Mouse (Mus musculus) embryonic facial prominence, embryonic 14.5 days (tissue): ENCODE measurements at regions not wholly inside any gene's neighbourhood (a gene's known extent, or its start where the extent isn't known, plus 50 kb on each side); places are given as distances from the start of the nearest gene placed in this dataset.

Experiments
- ATAC-seq: fragments of 200-750 bp; cut with Nextera tagmentation; 2 replicates; pipeline ENCODE4 v1.8.0; 2017; ENCODE audit warnings: low read depth, moderate number of reproducible peaks, moderate TSS enrichment
- DNase-seq: peaks from one replicate; pipeline ENCODE4 v3.0.0-alpha.2; 2015; ENCODE audit warnings: low spot score
- H3K27ac ChIP-seq: fragments of 300-500 bp; sonication (generic); replicated peaks from 2 replicates; pipeline ENCODE4 v1.5.1; 2014; ENCODE audit warnings: low read depth, mild to moderate bottlenecking, low read length, moderate library complexity
- H3K27me3 ChIP-seq: fragments of 300-500 bp; sonication (generic); replicated peaks from 2 replicates; pipeline ENCODE4 v1.6.1; 2014; ENCODE audit warnings: low read length; ENCODE audit not compliant: control insufficient read depth, insufficient read depth
- H3K36me3 ChIP-seq: fragments of 300-500 bp; sonication (generic); 2 replicates; pipeline ENCODE4 v1.6.1; 2014; ENCODE audit warnings: low read length, mixed read lengths; ENCODE audit not compliant: control insufficient read depth, insufficient read depth
- H3K4me1 ChIP-seq: fragments of 300-500 bp; sonication (generic); 2 replicates; pipeline ENCODE4 v1.6.1; 2014; ENCODE audit warnings: antibody characterized with exemption, low read length; ENCODE audit not compliant: control insufficient read depth, insufficient read depth
- H3K4me2 ChIP-seq: fragments of 300-500 bp; sonication (generic); 2 replicates; pipeline ENCODE4 v1.6.1; 2014; ENCODE audit warnings: low read depth, mild to moderate bottlenecking, low read length, moderate library complexity, mixed read lengths
- H3K4me3 ChIP-seq: fragments of 300-500 bp; sonication (generic); 2 replicates; pipeline ENCODE4 v1.5.1; 2014; ENCODE audit warnings: low read depth, mild to moderate bottlenecking, low read length
- H3K9ac ChIP-seq: fragments of 300-500 bp; sonication (generic); 2 replicates; pipeline ENCODE4 v1.6.1; 2014; ENCODE audit warnings: low read depth, mild to moderate bottlenecking, low read length, moderate library complexity, mixed read lengths
- H3K9me3 ChIP-seq: fragments of 300-500 bp; sonication (generic); 2 replicates; pipeline ENCODE4 v1.6.1; 2016; ENCODE audit warnings: low read length; ENCODE audit not compliant: control insufficient read depth
- WGBS: fragments of 180-500 bp; shearing (Covaris S2); extraction: QIAGEN DNeasy Blood & Tissue Kit; methylation state at CpG from one replicate; pipeline ENCODE4 v1.1.7; 2014; 5-methylcytosine and 5-hydroxymethylcytosine counted together

DNA sequence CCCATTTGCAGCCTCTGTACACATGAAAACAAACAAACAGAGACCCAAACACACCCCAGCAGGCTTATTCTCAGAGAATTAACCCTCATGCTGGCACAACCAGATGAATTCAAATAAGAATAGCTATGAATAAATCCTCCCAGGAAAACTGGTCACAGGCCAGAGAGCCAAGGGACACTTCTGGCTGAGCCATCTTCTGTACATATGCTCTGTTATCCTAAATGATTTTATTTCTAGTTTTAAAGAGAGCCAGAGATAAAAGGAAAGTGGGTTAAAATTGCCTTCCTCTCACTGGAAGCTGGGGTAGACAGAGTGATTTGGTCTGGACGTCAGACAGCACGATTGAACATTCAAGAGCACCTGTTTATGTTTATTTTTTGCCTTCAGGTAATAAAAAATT is 190.4 kb downstream of the Satb1 start:
- Histone ChIP-seq H3K4me3 (no peak overlapping the region), H3K9ac (no peak overlapping the region), H3K9me3 (no peaks in the 10 kb centered on the region), H3K4me2 (no peak overlapping the region), H3K36me3 (no peaks in the 10 kb centered on the region), H3K27ac (no peak overlapping the region), H3K27me3 (no peaks in the 10 kb centered on the region), H3K4me1 (no peaks in the 10 kb centered on the region)
- DNase-seq, result no peak
- WGBS, result 39% methylated on average over 2 of the region's 2 CpGs
- no peak for ATAC-seq

DNA sequence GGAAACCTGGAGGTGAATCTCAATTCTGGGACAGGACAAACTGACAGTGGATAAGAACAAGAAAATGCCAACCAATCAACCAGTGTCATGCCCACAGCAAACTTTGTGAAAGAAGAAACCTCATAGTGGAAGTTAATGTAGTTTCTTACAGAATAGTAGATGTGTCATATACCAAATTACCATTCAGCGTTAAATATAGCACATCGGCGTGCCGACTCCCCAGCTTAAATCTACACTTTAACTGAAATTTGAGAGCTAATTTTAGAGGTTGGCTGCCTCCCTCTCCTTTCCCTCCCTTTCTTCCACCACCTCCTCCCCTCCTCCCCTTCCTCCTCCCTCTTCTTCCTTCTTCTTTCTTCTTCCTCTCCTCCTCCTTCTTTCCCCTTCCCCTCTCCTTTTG is 197.2 kb downstream of the Satb1 start:
- H3K9ac ChIP-seq, result no peak overlapping the region
- 81% methylated on average over 4 of the region's 4 CpGs for WGBS
- no peaks in the 10 kb centered on the region for H3K9me3 ChIP-seq

DNA sequence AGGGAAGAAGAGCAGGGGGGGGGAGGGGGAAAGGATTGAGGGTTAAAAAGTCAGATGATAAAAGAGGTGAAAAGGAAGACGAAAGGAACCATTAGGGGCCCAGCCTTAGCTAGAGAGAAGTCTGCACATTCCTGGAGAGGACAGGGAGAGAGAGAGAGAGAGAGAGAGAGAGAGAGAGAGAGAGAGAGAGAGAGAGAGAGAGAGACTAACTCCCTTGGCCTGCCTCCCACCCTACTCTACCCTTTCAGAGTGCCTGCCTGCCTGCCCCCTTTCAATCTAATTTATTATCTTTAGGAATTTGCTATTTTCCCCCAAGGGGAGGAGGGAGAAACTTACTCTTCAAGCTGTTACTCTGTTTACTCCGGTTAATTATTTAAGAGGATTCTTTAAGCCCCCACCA is 201.5 kb downstream of the Satb1 start:
- no peaks in the 10 kb centered on the region for H3K36me3 ChIP-seq
- ATAC-seq (no peak), DNase-seq (no peak)
- H3K9me3 ChIP-seq, result no peaks in the 10 kb centered on the region
- no peak overlapping the region for H3K27ac ChIP-seq
- no peak overlapping the region for H3K4me2 ChIP-seq
- H3K9ac ChIP-seq, result no peak overlapping the region
- no peaks in the 10 kb centered on the region for H3K4me1 ChIP-seq
- 55% methylated on average over 2 of the region's 2 CpGs for WGBS
- no peaks in the 10 kb centered on the region for H3K27me3 ChIP-seq
- no peak overlapping the region for H3K4me3 ChIP-seq

More for the DNA sequence above, 197.2 kb downstream of the Satb1 start:
- no peak overlapping the region for H3K27ac ChIP-seq
- no peak overlapping the region for H3K4me2 ChIP-seq
- H3K36me3 ChIP-seq, result no peaks in the 10 kb centered on the region
- DNase-seq, result no peak
- no peak for ATAC-seq
- H3K4me1 ChIP-seq, result no peaks in the 10 kb centered on the region
- no peaks in the 10 kb centered on the region for H3K27me3 ChIP-seq
- no peak overlapping the region for H3K4me3 ChIP-seq

DNA sequence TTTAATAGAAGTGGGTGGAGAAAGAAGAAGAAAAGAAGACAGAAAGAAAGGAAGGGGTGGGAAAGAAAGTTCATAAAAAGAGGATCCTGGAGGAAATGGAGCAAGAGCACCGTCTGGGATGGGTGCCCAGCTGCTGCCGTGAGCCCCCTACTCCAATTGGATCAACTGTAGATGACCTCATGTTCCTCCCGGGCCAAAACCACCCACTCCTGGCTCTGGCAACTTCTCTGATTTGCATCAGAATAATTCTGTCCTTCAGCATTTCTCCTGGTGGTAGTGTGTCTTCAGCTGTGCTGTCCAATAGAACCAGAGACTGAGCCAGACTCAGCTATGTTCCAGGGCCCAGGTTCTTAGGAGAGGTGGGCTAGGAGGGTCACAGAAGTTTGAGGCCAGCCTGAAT is 212.6 kb downstream of the Satb1 start:
- Histone ChIP-seq H3K9me3 (no peaks in the 10 kb centered on the region), H3K27me3 (no peaks in the 10 kb centered on the region), H3K27ac (no peak overlapping the region), H3K4me3 (no peak overlapping the region), H3K4me1 (no peaks in the 10 kb centered on the region), H3K4me2 (no peak overlapping the region), H3K9ac (no peak overlapping the region), H3K36me3 (no peaks in the 10 kb centered on the region)
- ATAC-seq, result no peak
- WGBS, result 73% methylated on average over 3 of the region's 3 CpGs
- peak; percentile 4 for DNase-seq

DNA sequence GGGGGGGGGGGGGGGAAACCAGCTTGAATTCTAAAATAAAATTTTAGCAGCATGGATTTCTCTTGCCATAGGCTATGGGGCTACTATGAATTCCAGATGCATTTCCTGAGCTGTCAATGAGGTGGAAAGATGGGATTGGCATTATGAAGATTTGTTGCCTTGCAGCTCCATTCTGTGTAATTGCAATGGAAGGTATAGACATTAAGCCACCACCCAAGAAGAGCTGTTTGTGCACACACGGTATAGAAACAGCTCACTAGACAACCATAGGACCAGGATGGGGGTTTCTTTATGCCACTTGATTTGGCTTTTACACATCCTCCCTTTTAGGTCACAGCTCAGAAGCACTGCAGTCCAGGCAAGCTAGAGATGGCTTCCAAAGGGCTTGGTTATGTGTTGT is 247.8 kb downstream of the Satb1 start:
- WGBS, result 63% methylated on average over 1 of the region's 1 CpGs
- no peak for ATAC-seq
- Histone ChIP-seq H3K4me3 (no peak overlapping the region), H3K36me3 (no peaks in the 10 kb centered on the region), H3K27ac (no peak overlapping the region), H3K4me2 (no peak overlapping the region), H3K27me3 (no peaks in the 10 kb centered on the region), H3K9me3 (no peaks in the 10 kb centered on the region), H3K9ac (no peak overlapping the region), H3K4me1 (0 out of 2 replicates have a peak, but pooled peaks cover 4% of the 10 kb centered on the region)
- DNase-seq, result no peak

DNA sequence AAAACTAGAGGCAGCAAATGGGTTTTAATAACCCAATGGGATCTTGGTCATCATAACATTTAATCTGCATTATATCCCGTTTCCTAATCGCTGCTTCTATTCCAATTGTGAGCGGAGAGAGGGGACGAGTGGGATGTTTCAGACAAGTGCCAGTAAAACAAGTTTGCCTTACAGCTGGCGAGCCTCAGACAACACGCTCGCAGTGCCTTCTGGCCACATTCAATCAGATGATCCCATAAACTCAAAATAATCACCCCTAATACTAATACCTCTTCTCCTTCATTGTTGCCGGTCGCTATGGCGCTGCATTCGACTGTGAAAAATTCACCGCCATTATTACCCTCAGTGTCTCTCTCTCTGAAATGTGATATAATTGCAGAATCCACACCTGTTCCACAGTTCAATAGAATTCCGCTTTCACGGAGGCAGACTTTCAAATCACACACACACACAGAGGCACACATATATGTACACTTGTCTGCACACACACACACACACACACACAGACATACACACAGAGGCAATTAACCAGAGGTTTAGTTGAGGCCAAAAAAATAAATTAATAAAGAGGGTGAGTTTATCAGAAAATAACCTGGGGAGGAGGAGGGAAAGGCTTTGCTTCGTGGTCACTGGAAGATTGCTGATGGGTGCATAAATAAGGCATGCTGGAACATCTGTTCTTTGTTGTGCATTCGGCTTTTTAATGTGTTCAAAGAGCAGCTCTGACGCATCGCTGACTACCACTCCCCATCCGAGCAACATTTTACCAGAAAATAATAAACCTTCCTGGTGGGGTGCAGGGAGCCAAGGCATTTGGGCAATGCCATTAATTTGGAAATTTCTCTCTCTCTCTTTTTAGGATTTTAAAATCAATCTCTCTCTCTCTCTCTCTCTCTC is 248.9 kb downstream of the Satb1 start:
- no peak overlapping the region for H3K27ac ChIP-seq
- no peaks in the 10 kb centered on the region for H3K27me3 ChIP-seq
- 67% methylated on average over 19 of the region's 19 CpGs for WGBS
- H3K9ac ChIP-seq, result no peak overlapping the region
- H3K36me3 ChIP-seq, result no peaks in the 10 kb centered on the region
- ATAC-seq, result peak; percentile 57
- DNase-seq, result peak; percentile 26
- H3K4me1 ChIP-seq, result 0 out of 2 replicates have a peak, but pooled peaks cover 4% of the 10 kb centered on the region
- H3K4me3 ChIP-seq, result no peak overlapping the region
- H3K9me3 ChIP-seq, result no peaks in the 10 kb centered on the region
- peak overlapping the region; percentile 18; the same call in 1 of the 2 replicates for H3K4me2 ChIP-seq

DNA sequence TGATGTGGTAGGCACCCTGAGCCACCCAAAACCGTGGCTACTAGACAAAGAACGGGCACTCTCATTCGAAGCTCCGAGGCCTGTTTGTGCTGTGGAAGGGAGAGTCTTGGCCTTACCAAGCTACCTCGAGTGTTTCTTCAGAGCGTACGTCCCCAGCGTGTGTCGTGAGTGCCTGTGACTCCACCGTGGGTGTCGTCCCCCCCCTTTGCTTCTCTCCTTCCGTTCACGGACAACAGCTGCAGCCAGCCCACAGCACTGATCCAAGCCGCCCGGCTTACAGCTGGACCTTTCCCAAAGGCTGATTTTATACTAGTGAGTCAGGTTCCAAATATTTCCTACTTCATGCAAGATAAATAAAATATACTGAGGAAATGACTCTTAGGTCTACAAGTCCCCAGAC is 249.8 kb downstream of the Satb1 start:
- H3K27me3 ChIP-seq, result no peaks in the 10 kb centered on the region
- H3K36me3 ChIP-seq, result no peaks in the 10 kb centered on the region
- no peak overlapping the region for H3K27ac ChIP-seq
- H3K4me1 ChIP-seq, result 0 out of 2 replicates have a peak, but pooled peaks cover 4% of the 10 kb centered on the region
- H3K9ac ChIP-seq, result no peak overlapping the region
- no peak overlapping the region for H3K4me2 ChIP-seq
- 63% methylated on average over 15 of the region's 15 CpGs for WGBS
- ATAC-seq (peak; percentile 79; the same call in 1 of the 2 replicates), DNase-seq (peak; percentile 61)
- no peaks in the 10 kb centered on the region for H3K9me3 ChIP-seq
- H3K4me3 ChIP-seq, result no peak overlapping the region

DNA sequence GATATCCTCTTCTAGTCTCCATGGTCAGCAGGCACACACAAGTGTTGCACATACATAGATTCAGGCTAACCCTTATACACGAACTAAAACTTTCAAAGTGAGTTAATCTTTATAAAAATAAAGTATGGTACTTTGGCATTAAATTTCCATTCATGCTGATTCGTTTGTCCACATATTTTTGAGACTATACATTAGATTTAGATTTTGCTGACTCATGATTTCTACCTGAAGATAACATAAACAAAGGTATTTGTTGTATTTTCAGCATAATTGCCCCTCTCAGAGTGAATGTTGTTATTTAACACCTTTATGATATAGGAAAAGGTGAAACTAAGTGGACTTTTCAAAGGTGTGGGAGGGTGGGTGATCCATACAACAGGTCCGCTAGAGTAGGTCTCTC is 277.2 kb downstream of the Satb1 start:
- Histone ChIP-seq H3K27ac (no peak overlapping the region), H3K4me2 (no peak overlapping the region), H3K36me3 (no peaks in the 10 kb centered on the region), H3K27me3 (no peaks in the 10 kb centered on the region), H3K4me1 (no peaks in the 10 kb centered on the region), H3K9me3 (no peaks in the 10 kb centered on the region), H3K9ac (no peak overlapping the region), H3K4me3 (no peak overlapping the region)
- 79% methylated on average over 3 of the region's 3 CpGs for WGBS
- ATAC-seq (no peak), DNase-seq (no peak)

DNA sequence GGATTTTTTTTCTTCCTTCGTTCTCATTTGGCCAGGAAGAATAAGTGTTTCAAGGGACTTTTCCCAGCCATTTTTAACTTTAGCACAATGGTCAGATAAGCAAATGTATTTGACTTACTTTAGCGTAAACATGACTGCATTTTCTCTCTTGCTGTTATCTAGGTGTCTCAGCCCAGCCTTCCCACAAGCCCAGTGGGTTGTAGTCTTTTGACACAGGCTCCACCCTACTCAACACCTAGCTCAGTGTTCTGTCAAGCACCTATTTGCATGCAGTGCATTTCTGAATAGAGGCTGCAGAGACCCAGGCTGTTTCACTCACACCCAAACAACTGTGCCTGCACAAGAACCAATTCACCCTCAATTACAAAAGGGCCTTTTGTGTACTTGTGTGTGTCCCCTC is 278.6 kb downstream of the Satb1 start:
- Histone ChIP-seq H3K36me3 (no peaks in the 10 kb centered on the region), H3K4me2 (no peak overlapping the region), H3K9me3 (no peaks in the 10 kb centered on the region), H3K4me3 (no peak overlapping the region), H3K27me3 (no peaks in the 10 kb centered on the region), H3K27ac (no peak overlapping the region), H3K9ac (no peak overlapping the region), H3K4me1 (no peaks in the 10 kb centered on the region)
- DNase-seq (no peak), ATAC-seq (no peak)
- WGBS, result 87% methylated on average over 2 of the region's 2 CpGs
